25 mouse cellular contexts compared by ENCODE assay signal in genomic region chr1:43491506-43492269, GRCm38 (mm10). TPM values are rescaled to one million over a fixed set of nuclear protein-coding genes. Genes with fewer than 3 reads are reported as not detected.
A peak's percentile ranks its signal among the peaks of the same experiment; 100 is the strongest.
DNase-seq lines count a peak whose midpoint lies in the region; TF ChIP-seq lines count a peak whose summit lies in the region.
"Had no signal": no experiment of that assay in that cellular context is flagged by ENCODE, and none has a peak within 500 bp of the region (broad histone marks: within the 10 kb centered on the region; RNA-seq: fewer than 3 reads in every experiment).

No protein-coding gene starts in this region.

- 0 out of 2 replicates have a peak overlapping the region, but pooled peaks have one; percentile 23 for H3K27ac ChIP-seq in layer of hippocampus, adult 2 months
- H3K27ac ChIP-seq: forebrain, embryonic 12.5 days; heart, adult 2 months; heart, embryonic 13.5 days; hindbrain, embryonic 12.5 days; limb, embryonic 13.5 days; liver, embryonic 12.5 days; midbrain, embryonic 12.5 days; stomach, postnatal 0 days had no signal

- TF ChIP-seq CTCF in layer of hippocampus, adult 2 months (conservative IDR thresholded peaks at IDR 0.05), result no peak

- peak; percentile 34 for DNase-seq in cerebellum, adult 11-12 months
- DNase-seq in cerebellum, adult 8-10 months, result no peak
- DNase-seq in kidney, adult 11 months, result peak; percentile 40
- no peak for DNase-seq in kidney, adult 18-20 months
- DNase-seq in layer of hippocampus, adult 2 months (ENCODE audit: low spot score in 2 of 2), result no peak
- DNase-seq in layer of hippocampus, adult 11-12 months (ENCODE audit: low spot score), result no peak
- DNase-seq in kidney, postnatal 36 days, result peak; percentile 59
- no peak for DNase-seq in MN1 (ENCODE audit: low spot score)
- DNase-seq: adrenal gland, postnatal 25 days; gastrocnemius, postnatal 25 days; heart, adult 2 months; heart, postnatal 14 days; lung, adult 18-20 months; lung, postnatal 10 days; right cerebral cortex, postnatal 14 days; thymus, adult 2 months; thymus, postnatal 4 days had no signal

- no peak overlapping the region for H3K4me3 ChIP-seq in layer of hippocampus, adult 2 months
- H3K4me3 ChIP-seq: erythroblast, embryonic 14.5 days; forebrain, embryonic 12.5 days; heart, adult 2 months; heart, embryonic 13.5 days; hindbrain, embryonic 12.5 days; limb, embryonic 13.5 days; liver, embryonic 12.5 days; midbrain, embryonic 12.5 days had no signal

RNA-seq across cellular contexts. Expression of gene Nck2, which starts 47.3 kb away (rescaled TPM):
- 10 to 100 TPM; 55.6 to 56.3 TPM for total RNA-seq in layer of hippocampus, adult 2 months (2021)

Comparison
In these comparisons a context has a peak if more than half of its experiments do, and no peak if none do; other contexts are left out.
1. DNase-seq: peak in cerebellum, adult 11-12 months (single experiment), kidney, adult 11 months (single experiment) and kidney, postnatal 36 days (2 of 2); none in cerebellum, adult 8-10 months (single experiment), kidney, adult 18-20 months (single experiment), layer of hippocampus, adult 2 months (0 of 2), layer of hippocampus, adult 11-12 months (single experiment) and MN1 (single experiment).